Mouse (Mus musculus) ovary, adult 18-20 months (tissue): ENCODE results near the gene Ywhag.

Source experiments
- DNase-seq: peaks from one replicate; pipeline ENCODE4 v3.0.0; 2022; ENCODE audit warnings: low spot score, mixed read lengths

The Ywhag gene

DNA sequence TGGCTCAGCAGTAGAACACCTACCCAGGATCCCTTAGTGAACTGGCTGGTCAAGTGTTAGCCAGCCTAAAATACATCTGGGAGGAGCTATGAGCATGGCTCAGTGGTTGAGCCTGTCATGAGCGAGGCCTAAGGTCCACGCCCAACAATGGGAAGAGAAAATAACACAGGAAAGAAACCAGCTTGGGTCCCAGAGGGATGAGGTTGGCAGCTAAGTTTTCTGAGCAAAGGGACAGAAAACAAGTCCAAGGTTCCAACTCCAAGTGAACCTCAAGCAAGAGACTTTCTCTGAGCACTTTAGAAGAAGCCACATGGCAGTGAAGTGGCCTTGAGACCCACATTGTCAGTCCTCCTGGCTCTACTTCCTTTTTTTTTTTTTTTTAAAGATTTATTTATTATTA is 17.2 kb upstream of the Ywhag start:
- no peak for DNase-seq

DNA sequence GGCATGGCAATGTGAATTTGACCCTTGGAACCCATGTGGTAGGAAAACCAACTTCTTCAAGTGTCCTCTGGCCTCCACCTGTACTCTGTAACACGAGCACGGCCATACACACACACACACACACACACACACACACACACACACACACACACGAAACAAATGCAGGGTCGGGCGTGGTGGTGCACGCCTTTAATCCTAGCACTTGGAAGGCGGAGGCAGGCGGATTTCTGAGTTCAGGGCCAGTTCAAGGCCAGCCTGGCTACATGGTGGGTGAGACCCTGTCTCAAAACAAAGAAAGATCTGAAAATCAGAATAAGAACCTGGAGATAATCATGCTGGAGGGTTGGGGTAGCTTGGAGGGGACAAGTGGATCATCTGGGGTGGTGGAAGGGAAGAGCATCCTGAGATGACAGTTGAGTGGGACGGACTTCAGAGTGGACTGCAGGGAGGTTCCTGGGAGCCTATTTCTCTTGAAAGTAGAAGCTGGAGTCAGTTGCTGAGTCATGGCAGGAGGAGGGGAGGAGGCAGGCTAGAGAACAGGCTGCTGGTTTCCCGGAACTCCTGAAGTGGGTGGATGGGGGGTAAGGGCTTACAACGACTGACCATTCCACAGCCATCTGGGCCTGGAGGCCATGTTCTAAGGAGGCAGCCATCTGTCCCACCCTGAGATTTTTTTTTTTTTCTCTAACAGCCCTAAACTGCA is 16.4 kb upstream of the Ywhag start:
- no peak for DNase-seq

DNA sequence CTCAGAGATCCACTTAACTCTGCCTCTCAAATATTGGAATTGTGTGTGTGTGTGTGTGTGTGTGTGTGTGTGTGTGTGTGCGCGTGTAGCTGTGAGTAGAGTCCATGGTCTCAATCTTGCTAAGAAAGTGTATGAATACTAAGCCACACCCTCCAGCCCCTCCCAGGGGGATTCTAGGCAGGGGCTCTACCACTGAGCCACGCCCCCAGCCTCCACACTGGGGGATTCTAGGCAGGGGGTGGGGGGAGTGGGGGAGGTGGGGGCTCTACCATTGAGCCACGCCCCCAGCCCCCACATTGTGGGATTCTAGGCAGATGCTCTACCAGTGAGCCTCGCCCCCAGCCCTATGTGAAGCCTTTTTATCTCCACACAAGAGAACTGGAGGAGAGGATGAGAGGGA is 12.2 kb upstream of the Ywhag start:
- DNase-seq = no peak

GRCm38 (mm10) chr5:135945916-135946408 is 11.5 kb upstream of the Ywhag start:
- DNase-seq = no peak

DNA sequence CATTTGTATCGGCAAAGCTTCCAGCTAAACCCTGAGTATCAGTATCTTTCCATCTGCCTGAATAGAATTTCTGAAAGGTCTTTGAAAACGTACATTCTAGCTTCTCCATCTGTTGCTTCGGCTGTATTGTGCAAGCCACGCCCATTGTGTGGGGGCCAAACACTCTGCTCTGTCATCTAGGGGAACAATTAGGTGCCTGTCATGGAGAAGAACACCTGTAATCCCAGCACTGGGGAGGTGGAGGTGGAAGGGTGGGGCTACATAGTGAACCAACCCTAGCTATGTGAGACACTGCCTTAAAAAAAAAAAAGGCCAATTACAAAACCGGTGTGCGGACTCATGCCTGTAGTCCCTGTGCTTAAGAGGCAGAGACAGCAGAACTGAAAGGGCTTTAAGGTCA is 8.3 kb upstream of the Ywhag start:
- no peak for DNase-seq

DNA sequence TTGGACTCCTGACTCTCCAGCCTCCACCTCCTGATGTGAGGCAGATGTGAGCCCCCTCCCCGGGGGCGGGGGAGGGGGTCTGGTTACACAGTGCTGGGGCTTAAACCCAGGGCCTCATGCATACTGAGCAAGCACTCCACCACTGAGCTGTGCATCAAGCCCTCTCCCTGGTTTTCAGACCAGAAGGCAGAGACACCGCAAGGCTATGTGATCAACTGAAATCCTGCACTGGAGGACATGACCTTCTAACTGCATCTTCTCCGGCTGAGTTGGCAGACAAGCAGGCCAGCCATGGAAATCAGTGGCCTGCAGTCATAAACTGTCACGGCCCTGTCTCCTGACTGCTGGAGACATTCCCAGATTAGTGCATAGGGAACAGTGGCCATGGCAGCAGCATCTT is 6.2 kb upstream of the Ywhag start:
- DNase-seq = no peak

DNA sequence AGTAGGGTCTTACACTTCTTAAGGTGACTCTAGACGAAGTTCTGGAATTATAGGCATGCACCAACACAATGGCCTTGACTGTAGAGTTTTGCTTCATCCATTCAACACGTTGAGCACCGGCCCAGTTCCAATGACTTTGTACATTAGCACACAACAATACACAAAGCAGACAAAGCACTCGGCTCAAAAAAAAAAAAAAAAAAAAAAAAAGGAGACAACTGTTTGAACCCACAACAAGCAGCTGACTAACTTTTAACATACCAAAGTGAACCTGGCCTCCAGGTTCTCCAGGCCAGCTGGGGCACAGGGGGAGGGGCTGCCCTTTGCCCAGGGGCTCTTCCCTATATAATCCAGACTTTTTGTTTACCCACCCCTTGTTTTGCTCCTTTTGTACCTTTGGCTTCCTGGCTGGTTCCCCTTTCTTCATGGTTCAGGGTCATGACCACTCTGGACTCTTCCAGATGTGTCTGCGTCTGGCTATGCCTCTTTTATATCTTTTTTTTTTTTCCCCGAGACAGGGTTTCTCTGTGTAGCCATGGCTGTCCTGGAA is 1.3 kb upstream of the Ywhag start:
- DNase-seq = no peak

- DNase-seq = no peak
Observed at GRCm38 (mm10) chr5:135935176-135935523, 734 bp upstream of the Ywhag start.

DNA sequence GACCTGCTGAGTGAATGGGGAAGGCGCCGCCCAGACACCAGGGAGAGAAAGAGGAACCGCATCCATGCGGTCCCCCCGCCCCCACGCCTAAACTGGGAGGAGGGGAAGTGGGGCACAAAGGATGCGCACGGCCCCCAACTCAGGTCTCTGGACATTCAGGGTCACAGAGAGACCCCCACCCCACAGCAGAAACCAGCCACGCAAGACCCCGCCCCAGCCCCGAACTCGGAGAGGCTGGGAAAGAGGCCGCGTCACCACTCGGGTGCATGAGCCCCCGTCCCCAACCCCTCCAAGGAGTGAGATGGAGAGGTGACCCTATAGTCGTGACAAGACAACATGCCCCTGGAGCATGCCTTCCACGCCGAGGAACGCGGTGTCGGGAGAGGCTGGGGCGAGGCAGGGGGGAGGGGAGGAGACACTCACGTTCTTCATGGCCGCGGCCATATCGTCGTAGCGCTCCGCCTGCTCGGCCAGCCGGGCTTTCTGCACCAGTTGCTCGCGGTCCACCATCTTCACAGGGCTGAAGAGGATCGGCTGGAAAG is 445 bp downstream of the Ywhag start:
- DNase-seq = peak; percentile 50

- DNase-seq = no peak
Observed at GRCm38 (mm10) chr5:135933222-135933899, 1.1 kb downstream of the Ywhag start.

DNA sequence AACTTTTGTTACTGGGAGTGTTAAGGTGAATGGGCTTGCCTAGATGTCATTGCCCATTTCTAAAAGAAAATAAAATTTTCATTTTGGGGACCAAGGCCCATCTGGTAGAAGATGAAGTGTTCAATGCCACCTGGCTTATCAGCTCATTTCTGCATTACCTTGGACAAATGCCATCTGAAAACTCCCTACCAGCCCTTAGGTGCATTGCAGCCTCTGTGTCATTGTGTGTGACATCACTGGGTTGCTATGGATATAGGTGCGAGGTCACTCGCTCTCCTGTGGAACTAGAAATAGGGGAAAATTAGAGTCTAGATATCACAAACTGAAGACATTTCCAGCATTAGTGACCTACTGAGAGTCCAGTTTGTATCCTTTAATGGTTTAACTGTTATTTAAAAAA is 2.1 kb downstream of the Ywhag start:
- no peak for DNase-seq

- DNase-seq = no peak
Observed at GRCm38 (mm10) chr5:135931526-135931925, 2.9 kb downstream of the Ywhag start.

GRCm38 (mm10) chr5:135929685-135930424 is 4.6 kb downstream of the Ywhag start:
- no peak for DNase-seq

GRCm38 (mm10) chr5:135923901-135924300 is 10.5 kb downstream of the Ywhag start:
- no peak for DNase-seq

DNA sequence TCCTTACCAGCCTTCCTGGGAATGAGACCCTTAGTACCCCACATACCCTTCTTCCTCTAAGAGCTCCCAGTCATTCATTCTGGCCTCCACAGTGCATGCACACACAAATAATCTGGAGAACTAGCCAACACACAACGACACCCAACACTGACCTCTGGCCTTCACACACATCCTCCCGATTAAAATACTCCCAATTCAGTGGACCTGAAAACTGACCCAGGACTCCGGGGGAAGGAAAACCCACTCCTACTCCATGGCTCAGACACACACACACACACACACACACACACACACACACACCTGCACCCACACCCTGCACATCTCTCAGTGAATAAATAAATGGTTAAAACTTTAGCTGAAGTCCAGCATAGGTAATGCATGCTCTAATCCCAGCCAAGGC is 14.5 kb downstream of the Ywhag start:
- DNase-seq = no peak

DNA sequence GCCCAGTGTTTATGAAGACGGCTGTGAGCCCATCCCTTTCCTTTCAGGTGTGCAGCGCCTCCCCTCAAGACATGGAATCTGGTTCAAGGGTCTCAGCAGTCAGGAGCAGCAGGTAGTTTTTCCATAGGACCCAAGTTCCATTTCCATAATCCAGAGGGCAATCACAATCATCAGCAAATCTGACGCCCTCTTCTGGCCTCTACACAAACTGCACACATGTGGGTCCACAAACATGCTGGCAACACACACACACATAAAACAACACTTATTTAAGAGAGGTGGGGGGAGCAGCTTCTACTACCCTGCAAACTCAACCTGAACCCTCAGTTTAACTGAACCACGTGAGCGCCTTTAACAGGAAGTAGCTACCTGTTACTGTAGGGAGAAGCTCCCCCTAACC is 15.8 kb downstream of the Ywhag start:
- DNase-seq = no peak

- no peak for DNase-seq
Observed at GRCm38 (mm10) chr5:135918059-135918437, 16.4 kb downstream of the Ywhag start.

DNA sequence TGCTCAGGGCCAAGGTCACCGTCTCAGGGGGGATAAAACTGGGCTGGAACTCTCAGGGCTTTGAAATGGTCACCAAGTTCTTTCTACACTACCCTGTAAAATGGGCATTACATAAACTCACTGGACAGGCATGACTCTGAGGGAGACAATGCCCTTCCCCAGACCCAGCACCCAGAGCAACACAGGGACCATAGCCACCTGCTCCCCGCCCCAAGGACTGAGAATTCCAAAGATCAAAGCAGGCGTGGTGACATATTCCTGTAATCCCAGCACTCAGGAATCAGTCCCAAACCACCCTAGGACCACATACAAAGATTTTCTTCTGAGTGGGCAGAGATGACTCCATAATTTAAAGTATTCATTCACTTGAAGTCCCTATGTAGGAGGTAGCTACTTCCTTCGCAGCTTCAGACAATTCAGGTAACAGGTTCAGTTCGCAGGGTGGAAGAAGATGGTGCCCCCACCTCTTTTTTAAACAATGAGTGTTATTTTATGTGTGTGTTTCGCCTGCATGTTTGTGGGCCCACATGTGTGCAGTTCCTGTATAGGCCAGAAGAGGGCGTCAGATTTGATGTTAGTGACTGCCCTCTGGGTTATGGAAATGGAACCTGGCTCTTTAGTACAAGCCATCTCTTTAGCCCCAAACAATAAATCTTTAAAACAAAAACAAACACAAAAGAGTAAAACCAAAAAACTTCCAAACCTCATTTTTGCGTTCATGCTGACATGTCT is 16.9 kb downstream of the Ywhag start:
- DNase-seq = no peak

DNA sequence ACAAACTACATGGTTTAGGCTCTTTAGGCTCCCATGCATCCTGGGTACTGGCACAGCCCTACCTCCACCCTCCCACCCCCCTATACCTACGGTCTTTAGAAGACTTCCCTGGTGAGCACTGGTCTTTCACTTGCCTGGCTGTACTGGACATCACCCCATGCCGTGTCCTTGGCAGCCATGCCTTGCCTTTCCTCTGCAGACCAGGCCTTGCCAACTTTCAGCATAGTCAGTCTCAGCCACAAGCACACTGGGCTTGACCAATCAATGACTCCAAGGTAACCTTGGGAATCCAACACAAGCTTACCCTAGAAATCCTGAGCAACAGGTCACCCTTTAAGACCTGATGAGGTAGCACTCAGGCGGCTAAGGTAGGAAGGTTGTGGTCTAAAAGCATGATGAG is 17.8 kb downstream of the Ywhag start:
- DNase-seq = no peak

GRCm38 (mm10) chr5:135916051-135916565 is 18.3 kb downstream of the Ywhag start:
- DNase-seq = no peak

- no peak for DNase-seq
Observed at GRCm38 (mm10) chr5:135914156-135914555, 20.3 kb downstream of the Ywhag start.

DNA sequence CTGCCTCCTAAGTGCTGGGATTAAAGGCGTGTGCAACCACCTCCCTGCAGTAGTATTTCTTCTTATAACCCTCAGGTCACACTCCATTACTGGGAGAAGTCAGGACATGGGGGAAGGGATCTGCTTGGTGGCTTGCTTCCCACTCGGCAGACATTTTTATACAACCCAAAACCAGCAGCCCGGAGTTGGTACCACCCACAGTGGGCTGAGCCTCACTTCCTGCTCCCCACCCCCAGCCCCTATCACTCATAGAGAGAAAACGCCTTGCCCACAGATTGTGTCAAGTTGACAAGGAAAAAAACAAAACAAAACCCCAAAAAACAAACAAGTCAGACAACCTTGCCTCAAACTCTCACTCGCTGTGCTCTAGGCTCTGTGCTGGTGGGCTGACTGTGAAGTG is 21.2 kb downstream of the Ywhag start:
- no peak for DNase-seq
